Mouse (Mus musculus): ENCODE results near the gene Ccnc.
"Not testable (repeated sequence)": the region's sequence is repeated elsewhere in the genome, so short reads cannot be mapped to it uniquely, and the experiment has no call there.

The Ccnc gene

GRCm38 (mm10) chr4:21739169-21739568 lies 11.7 kb downstream of the Ccnc start:
- DNase-seq, result no peak

GRCm38 (mm10) chr4:21744142-21744541 lies 16.6 kb downstream of the Ccnc start:
- DNase-seq, result not testable (repeated sequence)

GRCm38 (mm10) chr4:21745723-21746122 lies 18.2 kb downstream of the Ccnc start:
- DNase-seq, result no peak

GRCm38 (mm10) chr4:21755123-21755789 lies 27.8 kb downstream of the Ccnc start:
- DNase-seq, result no peak

- DNase-seq, result peak; percentile 11 to 21
Observed at GRCm38 (mm10) chr4:21758860-21759259, 31.4 kb downstream of the Ccnc start.

- DNase-seq, result no peak
Observed at GRCm38 (mm10) chr4:21761416-21762160, 34.1 kb downstream of the Ccnc start.

- DNase-seq, result no peak
Observed at GRCm38 (mm10) chr4:21763827-21764226, 36.3 kb downstream of the Ccnc start.

GRCm38 (mm10) chr4:21766171-21766862 lies 38.8 kb downstream of the Ccnc start:
- DNase-seq, result no peak

GRCm38 (mm10) chr4:21766863-21767304 lies 39.4 kb downstream of the Ccnc start, which contains the start of the genes Usp45 and Tstd3:
TSS of gene Usp45 (plus strand) at chr4:21767156.
TSS of gene Tstd3 (minus strand) at chr4:21767212.
- DNase-seq, result peak; percentile 70 to 74

GRCm38 (mm10) chr4:21771064-21771463 lies 43.6 kb downstream of the Ccnc start:
- no peak for DNase-seq

GRCm38 (mm10) chr4:21772306-21772705 lies 44.8 kb downstream of the Ccnc start:
- DNase-seq, result no peak

GRCm38 (mm10) chr4:21776091-21776945 lies 48.8 kb downstream of the Ccnc start:
- DNase-seq, result peak; percentile 89 to 94

- DNase-seq, result no peak
Observed at GRCm38 (mm10) chr4:21776946-21777265, 49.4 kb downstream of the Ccnc start.

- DNase-seq, result no peak
Observed at GRCm38 (mm10) chr4:21780816-21781726, 53.6 kb downstream of the Ccnc start.

- DNase-seq, result no peak
Observed at GRCm38 (mm10) chr4:21786268-21786667, 58.8 kb downstream of the Ccnc start.

- DNase-seq, result no peak
Observed at GRCm38 (mm10) chr4:21788903-21789302, 61.4 kb downstream of the Ccnc start.

GRCm38 (mm10) chr4:21789836-21790235 lies 62.3 kb downstream of the Ccnc start:
- DNase-seq, result no peak

- DNase-seq, result no peak
Observed at GRCm38 (mm10) chr4:21793631-21794030, 66.1 kb downstream of the Ccnc start.

GRCm38 (mm10) chr4:21801013-21801412 lies 73.5 kb downstream of the Ccnc start:
- DNase-seq, result no peak

- DNase-seq, result no peak
Observed at GRCm38 (mm10) chr4:21801620-21802019, 74.1 kb downstream of the Ccnc start.

- no peak for DNase-seq
Observed at GRCm38 (mm10) chr4:21807204-21807603, 79.7 kb downstream of the Ccnc start.
